Mouse (Mus musculus) A20 (cell line): ENCODE results near the gene Glce.
A peak's percentile ranks its signal among the peaks of the same experiment; 100 is the strongest.

Source experiments
- DNase-seq: peaks from one replicate; pipeline ENCODE4 v3.0.0-alpha.2; 2011; ENCODE audit warnings: low read depth, low spot score

Gene Glce

GRCm38 (mm10) chr9:62122508-62123215 lies at the start of gene Glce:
Gene Glce, minus strand, starts transcription at chr9:62122655.
- peak; percentile 98 for DNase-seq

DNA sequence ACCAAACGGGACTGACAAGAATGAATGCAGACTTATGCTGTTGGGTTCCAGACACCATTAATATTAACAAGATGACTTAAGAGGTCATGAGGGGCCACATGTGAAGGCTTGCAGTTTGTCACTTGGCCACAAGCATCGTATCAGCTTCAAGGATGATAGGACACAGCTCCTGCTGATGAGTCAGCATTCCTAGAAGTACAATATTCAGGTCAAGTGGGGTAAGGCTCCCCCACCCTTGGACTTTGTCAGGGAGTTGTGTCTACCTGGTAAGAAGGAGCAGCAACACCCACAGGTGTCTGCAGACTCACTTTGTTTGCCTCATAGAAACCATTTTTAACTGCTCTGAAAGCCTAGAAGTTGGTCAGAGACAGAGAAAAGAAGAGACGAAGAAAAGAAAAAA lies 49.8 kb upstream of the Glce start:
- no peak for DNase-seq

DNA sequence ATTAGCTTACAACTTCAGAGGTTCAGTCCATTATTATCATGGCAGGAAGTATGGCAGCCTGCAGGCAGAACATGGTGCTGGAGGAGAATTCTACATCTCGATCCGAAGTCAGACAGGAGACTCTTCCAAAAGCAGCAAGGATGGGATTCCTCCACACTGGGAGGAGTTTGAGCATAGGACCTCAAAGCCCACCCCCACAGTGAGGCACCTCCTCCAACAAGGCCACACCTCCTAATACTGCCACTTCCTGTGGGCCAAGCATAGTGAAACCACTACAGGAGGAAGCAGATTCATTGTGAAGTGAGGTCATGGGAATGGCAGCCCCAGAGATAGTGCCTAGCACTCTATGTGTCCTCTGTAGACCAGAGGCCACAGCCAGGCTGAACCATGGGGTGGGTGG lies 48.5 kb upstream of the Glce start:
- peak; percentile 36 for DNase-seq

GRCm38 (mm10) chr9:62166621-62167020 lies 44.2 kb upstream of the Glce start:
- no peak for DNase-seq

DNA sequence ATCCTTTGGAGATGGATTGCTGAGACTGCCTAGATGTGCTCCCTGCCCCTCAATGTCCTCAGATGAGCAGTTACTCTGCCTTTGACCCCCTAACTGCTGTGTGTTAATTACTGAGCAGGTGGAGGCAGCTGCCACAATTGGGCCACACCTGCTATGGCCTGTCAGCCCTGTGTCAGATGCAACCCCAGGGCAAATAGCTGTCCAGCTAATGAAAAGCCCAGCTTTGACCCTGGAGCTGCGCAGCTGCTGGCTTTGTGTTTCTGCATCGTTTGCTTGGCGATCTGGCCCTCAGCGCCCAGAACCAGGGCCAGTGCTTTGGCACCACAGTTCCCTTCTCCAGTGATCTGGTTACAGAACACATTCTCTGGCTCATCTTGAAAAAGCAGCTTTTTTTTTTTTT lies 43.7 kb upstream of the Glce start:
- DNase-seq: no peak

DNA sequence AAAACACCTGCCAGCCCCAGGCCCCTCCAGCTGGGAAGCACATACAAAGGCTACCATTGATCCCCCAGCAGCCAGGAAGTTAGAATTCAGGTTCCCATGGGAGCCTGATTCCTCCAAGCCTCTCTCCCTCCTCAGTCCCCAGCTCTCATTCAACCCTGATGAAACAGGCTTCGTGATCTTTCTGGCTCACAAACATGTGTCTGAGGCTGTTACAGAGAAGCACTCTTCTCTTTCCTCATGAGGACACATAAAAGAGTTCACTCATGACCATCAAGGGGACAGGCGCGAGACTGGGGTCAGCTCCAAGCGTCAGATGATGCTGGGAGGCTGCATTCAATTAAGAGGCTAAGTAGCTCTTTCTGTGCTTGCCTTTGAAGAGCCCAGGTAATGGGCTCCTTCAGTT lies 40.4 kb upstream of the Glce start:
- no peak for DNase-seq

DNA sequence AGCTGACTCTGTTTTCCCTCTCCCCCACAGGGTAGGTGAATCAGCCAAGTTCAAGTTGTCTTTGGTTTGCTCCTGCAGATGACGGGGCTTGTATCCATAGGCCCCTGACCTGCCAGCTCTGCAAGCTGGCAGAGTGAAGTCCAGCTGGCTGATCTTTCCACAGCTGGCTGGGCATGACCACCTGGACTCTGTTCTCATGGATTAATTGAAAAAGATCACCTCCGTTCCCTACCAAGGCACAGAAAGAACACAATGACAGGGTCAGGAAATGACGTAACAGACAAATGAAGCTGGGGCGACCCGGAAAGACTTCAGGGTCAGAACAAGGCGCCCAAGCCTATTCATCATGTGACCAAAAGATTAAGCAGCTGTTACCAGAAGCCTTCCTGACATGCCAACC lies 38.3 kb upstream of the Glce start:
- DNase-seq: no peak

DNA sequence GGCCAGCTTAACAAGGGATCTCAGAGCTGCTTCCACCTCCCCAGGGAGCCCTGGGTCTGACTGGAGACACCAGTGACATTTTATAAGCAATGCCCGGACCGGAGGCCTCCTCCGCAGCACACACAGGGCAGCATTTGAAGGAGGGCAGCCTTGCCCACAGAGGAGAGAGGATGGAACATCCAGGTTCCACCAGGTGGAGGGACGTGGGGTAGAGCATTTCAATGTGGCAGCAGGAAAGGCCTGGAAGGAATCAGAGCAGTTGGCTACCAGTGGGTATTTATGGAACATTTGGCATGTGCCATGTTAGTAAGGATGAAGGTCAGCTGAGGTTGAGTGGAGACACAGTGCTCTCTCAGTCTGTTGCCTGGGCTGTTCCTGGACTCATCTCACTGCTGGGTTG lies 36.3 kb upstream of the Glce start:
- no peak for DNase-seq

DNA sequence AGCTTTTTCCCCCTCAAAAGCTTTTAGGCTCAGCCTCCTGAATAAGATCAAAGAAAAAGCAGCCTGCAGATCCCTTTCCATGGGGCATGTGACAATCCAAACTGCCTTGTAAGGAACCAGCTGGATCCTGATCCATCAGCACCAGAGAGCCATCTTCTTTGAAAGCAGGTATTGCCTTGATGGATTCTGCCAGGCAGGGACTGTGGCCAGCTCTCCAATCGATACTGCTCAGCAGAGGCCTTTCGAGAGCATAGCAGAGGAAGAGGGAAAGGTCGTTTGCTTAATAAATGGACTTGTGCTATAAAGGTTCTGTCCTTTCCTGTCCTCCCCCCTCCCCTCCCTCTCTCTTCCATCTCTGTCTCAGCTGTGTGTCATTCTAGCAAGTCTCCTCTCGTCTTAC lies 33.4 kb upstream of the Glce start:
- DNase-seq: no peak

DNA sequence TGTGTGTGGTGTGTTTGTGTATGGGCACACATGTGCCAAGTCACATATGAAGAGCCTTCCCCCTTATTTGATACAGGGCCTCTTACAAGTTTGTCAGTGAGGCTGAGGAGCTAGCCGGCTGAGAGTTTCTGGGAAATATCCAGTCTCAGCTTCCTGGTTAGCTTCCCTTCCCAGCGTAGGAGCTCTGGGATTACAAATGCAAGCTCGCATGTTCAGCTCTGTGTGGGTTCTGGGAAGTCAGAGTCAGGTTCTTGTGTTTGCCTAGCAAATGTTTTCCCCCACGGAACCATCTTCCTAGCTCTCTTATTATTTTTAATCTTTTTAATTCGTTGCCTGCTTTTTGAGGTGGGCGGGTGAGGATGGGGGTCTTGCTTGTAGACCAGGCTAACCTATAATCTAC lies 32.9 kb upstream of the Glce start:
- DNase-seq: no peak

GRCm38 (mm10) chr9:62154956-62155355 lies 32.5 kb upstream of the Glce start:
- DNase-seq: no peak

- no peak for DNase-seq
Observed at GRCm38 (mm10) chr9:62154551-62154950, 32.1 kb upstream of the Glce start.

DNA sequence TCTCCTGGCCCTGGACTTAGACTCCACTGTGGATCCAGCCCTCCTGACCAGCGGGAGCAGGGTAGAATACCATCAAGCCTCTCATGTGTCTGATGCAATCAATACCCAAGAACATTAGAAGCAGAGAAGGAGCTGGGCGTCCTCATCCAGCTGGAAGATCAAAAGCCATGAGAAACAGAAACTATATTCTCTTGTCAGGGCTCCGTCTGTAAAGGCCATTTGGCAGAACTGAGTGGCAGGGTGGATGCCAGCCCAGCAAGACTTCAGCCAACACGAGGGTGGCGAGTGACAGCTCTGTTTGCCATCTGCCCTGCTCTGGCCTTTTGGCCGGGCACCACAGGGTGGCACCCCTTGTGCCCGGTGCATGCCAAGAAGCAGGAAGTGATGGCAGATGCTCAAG lies 30.8 kb upstream of the Glce start:
- no peak for DNase-seq

DNA sequence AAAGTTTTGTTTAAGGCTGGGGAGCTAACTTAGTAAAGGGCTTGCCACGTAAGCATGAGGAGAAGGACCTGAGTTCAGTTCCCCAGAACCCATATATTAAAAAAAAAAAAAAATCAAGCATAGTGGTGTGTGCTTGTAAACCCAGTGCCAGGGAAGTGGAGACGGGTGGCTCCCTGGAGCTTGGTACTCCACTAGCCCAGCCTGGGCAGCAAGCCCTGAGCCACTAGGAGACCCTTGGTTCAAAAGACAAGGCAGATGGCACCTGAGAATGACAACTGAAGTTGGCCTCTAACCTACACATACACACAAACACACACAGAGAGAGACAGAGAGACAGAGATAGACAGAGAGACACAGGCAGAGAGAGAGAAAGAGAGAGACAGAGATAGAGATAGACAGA lies 30.1 kb upstream of the Glce start:
- DNase-seq: no peak

- no peak for DNase-seq
Observed at GRCm38 (mm10) chr9:62145198-62145597, 22.7 kb upstream of the Glce start.

- DNase-seq: no peak
Observed at GRCm38 (mm10) chr9:62143428-62143827, 21.0 kb upstream of the Glce start.

- no peak for DNase-seq
Observed at GRCm38 (mm10) chr9:62139027-62139426, 16.6 kb upstream of the Glce start.

GRCm38 (mm10) chr9:62137259-62137658 lies 14.8 kb upstream of the Glce start:
- no peak for DNase-seq

DNA sequence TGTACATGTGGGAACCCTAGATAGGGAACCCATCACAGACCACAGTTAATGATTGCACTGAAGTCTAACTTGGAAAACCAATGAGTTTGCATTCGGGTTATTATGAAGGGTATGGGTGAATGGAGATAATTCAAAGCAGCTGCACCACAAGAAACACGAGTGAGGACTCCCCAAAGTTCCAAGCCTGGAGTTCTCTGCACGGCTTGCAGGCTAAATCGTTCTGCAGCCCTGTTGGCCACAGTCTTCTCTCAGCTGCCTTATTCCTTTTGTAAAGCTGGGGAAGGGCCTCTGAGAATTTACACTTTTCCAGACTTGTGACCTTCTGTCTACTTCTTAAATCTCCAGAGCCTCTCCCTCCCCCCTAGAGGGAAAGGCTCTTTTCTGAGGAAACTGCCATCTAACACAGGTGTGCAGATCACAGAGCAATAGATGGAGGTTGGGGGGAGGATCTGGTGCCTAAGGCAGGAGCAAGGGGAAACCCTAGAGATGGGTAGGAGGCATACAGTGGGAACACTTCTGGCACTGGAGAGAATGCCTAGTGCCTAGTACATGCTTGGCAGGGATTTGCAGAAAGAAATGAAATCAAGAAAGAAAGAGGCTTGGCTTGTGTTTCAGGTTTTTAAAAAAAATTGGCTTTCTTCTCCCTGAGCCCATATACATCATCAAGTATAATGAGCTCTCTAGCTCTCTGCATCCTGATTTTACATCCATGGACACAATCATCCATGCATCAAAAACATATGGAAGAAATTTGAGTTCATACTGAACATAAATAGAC lies 9.7 kb upstream of the Glce start:
- no peak for DNase-seq

DNA sequence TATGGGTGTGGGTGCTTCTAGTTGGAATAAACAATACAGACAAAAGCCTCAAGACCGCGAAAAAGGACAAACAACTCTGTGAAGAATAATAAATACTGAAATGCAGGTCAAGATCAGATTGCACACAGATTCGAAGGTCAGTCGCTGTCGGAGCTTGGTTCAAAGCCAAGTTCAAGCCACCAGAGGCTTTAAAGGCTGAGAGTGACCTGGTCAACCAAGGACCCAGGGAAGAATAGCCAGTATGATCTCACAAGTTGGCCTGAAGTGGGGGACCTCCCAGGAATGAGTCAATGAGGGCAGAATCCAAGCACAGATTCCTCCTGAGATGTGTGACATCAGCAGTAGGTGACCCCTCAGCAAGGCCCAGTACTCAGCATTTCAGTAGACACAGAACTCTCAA lies 8.3 kb upstream of the Glce start:
- DNase-seq: no peak

DNA sequence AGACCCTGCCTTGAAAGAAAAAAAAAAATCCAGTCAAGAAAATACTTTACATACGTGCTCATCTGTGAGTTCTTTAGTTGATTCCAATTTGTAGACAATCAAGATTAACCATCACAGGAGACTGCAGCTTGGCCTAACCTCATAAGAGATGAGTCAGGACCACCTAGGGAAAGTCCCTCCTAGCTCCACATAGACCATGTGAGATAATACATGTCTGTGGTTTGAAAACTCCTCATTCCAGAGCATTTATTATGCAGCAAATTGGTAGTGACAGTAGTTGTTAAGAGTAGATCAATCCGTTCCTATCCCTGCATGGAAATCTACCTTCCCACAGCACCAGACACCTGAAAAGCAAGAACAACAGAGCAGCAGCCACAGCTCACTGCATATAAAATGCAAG lies 5.6 kb upstream of the Glce start:
- no peak for DNase-seq

DNA sequence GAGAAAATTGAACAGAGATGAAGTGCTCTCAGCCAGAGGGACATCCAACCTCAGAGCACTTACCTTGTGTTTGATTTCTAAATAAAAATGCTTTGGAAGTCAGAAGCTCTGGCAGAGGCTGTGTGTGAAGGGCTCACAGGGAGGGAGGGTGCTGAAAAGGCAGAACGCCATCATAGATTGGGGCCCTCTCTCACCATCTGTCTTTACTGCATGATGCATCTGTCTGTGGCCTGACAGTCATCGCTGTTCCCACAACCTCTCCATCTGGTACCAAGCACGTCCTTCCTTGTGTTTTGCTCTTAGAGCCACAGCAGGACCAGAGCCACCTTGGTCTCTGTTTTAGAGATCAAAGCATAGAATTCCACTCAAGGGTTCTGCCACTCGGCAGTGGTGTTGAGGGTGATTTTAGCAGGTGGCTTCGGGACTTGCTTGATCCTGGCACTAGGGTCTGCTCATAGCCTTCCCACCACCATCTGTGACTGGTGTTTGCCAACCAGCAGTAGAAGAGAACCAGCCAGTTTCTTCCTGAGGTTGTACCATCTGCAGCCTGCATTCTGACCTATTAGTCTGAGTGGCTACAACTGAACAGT lies 3.6 kb upstream of the Glce start:
- DNase-seq: no peak

DNA sequence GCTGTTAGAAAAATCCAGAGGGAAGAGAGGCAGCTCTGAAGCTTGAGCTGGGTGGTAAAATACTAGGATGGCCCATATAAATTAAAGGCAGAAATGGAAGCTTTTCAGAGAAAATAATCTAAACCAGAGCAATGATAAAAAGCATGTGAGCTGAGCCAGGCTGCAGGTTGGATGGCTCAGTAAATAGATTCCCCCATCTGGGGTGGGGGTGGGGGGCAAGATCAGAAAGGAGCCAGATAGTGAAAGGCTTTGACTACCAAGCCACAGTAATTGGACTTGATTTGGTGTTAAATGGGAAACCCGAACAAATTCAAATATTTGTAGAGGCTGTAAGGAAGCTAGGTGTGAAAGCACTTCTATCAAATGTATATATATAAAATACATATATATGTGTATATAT lies 1.8 kb upstream of the Glce start:
- no peak for DNase-seq
